Mouse (Mus musculus) T-helper 17 cell (primary cell): ENCODE measurements around the gene Gm21117.
"Not testable (repeated sequence)": the region's sequence is repeated elsewhere in the genome, so short reads cannot be mapped to it uniquely, and the experiment has no call there.

Experiments
- in situ Hi-C, 2 experiments: fragments of 300-600 bp; cut with MboI, MseI; formaldehyde crosslinking; loops; 1 replicate in 1 of 2; 2 replicates in 1 of 2; pipeline ENCODE4 v1.15.1; 2025; ENCODE audit warnings: high pct_unique_total_duplicates in 2 of 2

Gene Gm21117

DNA sequence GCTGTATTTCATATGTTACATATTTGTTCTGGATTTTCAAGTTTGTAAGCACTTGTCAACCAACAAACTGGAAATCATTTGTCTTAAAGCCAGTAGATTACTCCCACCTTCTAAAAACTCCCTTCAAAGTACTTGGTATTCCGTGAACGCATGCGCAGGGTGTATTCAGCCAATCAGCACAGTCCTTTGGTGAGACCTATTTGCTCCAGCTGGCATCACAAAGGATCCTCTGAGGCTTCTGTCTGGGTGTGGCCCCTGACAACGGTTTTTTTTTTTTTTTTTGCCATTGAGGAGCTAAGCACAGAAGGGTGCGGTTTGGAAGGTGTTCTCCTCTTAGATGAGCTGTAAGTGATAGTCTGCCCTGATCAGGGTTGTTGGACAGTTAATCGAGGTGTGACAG is at the start of gene Gm21117:
TSS of gene Gm21117 (plus strand) at position 301 of the 400 bp plus-strand sequence.
- in situ Hi-C loops = not testable (repeated sequence)
